Mouse (Mus musculus) kidney, adult 9 months (tissue): ENCODE measurements around the gene Oxt.
"Not testable (repeated sequence)": the region's sequence is repeated elsewhere in the genome, so short reads cannot be mapped to it uniquely, and the experiment has no call there.

Source experiments
- DNase-seq: peaks from one replicate; pipeline ENCODE4 v3.0.0; 2022

The Oxt gene

DNA sequence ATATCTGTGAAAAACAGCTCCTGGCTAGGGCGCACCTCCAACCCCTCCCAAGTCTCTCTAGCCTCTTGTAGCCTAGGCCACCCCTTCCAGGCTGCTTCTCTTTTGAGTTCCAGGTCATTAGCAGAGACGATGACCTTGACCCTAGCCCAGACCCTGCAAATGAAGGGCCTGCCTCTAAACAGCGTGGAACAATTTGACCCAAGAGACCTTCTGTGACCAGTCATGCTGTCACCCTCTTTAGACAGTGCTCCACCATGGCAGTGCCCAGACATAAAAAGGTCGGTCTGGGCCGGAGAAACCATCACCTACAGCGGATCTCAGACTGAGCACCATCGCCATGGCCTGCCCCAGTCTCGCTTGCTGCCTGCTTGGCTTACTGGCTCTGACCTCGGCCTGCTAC, at the start of gene Oxt:
Gene Oxt, plus strand, starts transcription at position 301 of the 400 bp plus-strand sequence.
- no peak for DNase-seq

DNA sequence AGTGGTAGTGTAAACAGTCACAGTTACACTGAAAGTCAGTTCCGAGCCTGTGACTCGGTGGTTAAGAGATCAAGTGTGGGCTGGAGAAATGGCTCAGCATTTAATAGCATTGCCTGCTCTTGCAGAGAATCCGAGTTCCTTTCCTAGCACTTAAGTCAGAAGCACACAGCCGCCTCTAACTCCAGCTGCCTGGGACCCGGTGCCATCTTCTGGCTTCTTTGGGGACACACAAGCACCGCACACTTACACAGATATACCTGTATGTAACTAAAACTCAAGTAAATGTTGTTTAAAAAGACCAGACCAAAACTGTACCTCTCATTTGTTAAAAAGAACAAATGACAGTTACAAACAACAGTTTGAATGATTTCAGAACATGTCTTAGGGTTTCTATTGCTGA, 47.5 kb upstream of the Oxt start:
- no peak for DNase-seq

DNA sequence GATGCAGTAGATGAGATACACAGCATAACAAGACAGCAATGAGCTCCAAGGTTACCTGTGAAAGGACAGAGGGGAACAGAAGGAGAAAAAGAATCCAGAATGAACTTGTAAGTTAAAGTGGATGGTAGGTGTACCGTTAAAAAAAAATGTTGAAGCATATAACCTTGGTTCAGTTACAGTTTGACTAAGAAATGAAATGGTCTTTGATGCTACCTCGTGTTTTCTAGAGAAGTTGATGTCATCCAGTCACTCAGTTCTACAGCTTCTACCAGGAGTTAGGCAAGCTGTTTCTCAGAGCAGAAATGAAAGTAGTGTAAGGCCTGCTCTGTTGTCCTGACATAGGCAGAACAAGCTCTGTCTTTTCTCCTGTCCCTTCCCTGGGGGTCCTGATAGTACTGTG, 46.7 kb upstream of the Oxt start:
- no peak for DNase-seq

DNA sequence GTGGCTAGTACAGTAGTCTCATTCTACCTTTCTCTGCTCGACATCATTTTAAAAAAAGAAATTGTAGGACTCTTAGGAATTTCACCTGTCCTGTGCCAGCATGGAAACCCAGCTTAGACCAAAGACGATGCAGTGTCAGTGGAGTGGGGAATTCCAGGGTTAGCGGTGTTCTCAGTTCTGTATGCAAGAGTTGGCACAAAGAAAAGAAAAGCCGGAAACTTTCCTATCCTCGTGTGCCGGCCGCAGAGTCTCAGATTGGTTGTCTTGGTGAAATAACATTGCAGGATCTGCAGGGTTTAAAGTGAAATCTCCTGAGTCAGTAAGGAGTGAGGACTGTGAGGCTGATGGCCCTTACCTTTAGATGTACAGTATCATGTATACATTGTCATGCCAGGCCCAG, 46.0 kb upstream of the Oxt start:
- DNase-seq: no peak

DNA sequence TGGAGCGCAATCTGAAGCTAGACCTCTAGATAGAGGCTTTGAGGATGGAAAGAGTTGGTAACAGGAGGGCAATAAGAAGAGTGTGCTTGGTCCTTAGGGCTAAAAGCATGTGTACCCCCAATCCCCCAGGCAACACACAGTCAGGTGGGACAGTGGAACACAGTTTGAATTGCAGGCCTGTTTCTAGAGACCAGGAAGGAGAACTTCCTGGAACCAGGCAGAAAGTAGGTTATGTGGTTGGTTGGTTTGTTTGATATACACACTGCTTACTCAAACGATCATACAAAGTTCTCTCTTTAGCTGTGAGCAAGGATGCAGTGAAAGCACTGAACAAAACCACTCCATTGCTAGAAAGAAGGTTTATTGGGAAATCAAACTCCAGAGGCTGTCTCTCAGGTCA, 43.8 kb upstream of the Oxt start:
- DNase-seq: no peak

DNA sequence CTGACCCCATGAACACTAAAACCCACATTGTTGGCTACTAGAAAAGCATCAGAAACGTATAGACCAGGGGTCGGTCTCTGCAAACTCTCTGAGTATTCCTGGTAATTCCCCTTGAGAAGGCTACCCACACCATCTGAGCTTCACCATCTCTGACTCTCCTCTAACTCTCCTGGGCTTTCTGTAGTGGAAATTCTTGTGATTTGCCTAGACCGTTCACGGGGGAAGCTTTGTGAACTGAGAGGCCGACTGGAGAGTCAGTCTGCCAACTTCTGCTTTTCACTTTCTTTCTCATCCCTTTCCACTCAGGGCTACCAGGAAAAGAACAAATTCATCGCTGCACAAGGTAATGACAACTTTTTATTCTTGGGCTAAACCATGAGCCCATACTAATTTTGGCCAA, 41.0 kb upstream of the Oxt start:
- no peak for DNase-seq

DNA sequence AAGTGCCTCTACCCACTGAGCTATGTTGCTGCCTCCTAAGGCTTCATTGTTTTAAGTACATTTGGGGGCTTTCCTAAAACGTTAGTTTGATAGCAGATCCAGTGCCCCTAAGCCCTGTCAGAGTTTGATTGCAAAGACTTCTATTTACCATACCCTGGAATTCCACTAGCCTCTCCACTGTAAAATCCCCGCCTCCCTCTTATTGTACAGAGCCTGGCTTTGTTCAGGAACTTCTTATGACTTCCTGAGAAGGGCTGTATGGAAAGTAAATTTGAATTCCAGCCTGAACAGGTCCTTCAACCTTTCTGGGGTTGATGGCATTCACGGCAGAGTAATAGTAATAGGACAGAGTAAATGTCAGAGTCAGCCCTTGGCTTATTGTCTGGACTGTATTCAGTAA, 39.1 kb upstream of the Oxt start:
- DNase-seq: no peak

DNA sequence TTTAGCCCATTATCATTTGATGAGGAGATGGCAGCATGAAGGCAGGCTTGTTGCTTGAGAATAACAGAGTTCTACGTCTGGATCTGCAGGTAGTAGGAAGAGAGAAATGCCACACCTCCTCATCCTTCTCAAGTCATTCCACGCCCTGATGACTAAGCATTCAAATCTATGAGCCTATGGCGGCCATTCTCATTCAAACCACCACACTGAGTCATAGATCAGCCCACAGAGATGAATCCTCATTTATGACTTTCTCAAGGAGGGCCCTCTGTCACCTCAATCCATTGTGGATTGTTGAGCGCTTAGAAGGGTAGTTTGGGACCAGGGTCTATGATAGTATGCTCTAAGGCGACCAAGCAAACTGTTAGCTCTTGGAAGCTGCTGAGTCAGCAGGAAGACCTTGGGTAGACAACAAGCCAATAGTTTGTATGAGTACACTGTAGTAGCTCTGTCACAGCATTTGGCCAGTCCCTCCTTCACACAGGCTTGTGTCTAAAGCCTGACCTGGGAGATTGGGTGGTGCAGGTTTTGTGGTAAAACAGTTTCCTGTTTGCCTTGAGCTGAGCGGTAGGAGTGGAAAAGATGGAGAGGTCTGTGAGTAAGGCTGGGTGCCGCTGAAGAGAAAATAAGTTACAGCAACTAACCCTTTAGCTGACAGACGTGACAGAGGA, 37.0 kb upstream of the Oxt start:
- no peak for DNase-seq

DNA sequence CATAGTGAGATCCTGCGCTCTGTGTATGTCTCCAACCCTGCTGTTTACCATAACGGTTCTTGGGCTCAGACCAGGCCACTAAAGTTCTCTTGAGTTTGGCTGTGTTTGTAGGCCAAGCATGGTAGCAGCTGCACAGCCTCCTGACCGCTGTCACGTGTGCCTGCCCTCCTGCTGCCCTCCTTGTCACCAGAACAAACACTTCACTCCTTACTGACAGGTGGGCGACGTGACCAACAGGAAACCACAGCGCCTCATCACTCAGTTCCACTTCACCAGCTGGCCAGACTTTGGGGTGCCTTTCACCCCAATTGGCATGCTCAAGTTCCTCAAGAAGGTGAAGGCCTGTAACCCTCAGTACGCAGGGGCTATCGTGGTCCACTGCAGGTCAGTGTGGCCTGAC, 35.7 kb upstream of the Oxt start:
- no peak for DNase-seq

DNA sequence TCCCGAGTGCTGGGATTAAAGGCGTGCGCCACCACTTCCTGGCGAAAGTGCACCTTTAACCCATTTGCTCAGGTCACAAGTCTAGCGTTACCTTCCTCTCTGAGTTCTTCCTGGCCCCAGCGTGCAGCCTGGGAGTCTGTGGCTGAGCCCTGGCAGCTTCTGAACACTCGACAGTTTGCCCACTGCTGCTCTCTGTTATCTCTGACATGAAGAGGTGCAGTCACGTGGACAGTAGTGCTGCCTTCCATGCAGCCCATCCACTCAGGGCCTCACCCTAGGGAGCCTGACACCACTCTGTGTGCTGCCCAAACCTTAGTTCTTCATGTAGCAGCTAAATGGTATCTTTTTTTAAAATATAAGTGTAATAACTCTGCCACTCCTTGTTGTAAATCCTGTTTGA, 29.0 kb upstream of the Oxt start:
- no peak for DNase-seq

DNA sequence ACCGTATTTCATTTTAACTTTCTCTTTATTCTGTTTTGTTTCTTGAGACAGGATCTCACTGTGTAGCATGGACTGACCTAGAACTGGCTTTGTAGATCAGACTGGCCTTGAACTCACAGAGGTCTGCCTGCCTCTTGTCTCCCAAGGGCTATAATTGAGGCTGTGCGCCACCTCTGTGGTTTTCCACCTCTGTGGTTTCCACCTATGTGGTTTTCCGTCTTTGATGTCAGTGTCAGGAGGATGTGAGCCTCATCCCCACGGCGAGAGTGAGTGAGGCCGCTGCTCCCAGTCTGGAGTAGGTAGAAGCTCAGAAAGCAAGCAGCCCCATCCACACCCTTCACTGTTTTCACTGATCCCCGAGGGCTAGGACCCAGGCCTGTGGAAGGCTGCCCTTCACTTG, 21.1 kb upstream of the Oxt start:
- DNase-seq: no peak

DNA sequence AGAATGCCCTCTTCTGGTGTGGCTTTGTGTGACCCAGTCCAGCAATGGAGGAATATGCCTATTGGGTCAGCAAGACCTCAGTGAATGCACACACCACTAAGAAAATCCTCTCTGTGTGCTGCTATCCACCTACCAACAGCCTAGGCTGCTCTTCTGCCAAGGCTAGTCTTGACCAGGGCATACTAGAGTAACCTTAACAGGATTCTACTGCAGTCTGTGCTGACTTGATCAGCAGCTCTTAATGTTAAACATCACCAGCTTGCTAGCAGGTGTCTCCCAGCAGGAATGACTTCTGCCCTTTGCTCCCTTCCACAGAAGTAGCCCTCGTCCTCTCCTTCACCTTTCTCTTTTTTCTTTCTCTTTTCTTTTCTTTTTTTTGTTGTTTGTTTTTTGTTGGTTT, 19.7 kb upstream of the Oxt start:
- DNase-seq: peak; percentile 58

DNA sequence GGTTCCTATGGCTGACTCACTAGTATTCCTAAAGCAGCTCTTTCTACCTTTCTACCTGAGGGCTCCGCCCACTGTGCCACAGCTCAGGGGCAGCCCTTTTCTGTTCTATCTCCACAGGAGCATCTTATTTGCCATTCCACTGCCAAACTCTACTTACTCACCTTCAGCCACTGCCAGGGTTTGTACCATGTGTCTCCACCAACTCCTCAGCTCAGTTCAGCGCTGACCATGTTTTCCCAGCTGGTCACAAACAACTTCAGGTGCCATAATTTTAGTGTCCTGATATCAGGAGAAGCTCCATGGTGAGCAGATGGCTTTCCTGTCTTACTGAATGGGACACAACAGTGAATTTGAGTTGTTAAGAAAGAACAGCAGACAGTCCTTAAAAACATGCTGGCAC, 18.5 kb upstream of the Oxt start:
- no peak for DNase-seq

DNA sequence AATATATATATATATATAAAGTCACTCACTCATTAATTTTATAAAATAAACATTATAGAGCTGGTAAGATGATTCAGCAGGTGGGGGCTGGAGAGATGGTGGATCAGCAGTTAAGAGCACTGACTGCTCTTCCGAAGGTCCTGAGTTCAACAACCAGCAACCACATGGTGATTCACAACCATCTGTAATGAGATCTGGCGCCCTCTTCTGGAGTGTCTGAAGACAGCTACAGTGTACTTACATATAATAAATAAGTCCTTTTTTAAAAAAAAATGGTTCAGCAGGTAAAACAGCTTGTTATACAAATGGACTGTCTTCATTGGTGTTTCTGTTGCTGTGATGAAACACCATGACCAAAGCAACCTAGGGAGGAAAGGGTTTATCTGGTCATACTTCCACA, 18.0 kb upstream of the Oxt start:
- DNase-seq: no peak

DNA sequence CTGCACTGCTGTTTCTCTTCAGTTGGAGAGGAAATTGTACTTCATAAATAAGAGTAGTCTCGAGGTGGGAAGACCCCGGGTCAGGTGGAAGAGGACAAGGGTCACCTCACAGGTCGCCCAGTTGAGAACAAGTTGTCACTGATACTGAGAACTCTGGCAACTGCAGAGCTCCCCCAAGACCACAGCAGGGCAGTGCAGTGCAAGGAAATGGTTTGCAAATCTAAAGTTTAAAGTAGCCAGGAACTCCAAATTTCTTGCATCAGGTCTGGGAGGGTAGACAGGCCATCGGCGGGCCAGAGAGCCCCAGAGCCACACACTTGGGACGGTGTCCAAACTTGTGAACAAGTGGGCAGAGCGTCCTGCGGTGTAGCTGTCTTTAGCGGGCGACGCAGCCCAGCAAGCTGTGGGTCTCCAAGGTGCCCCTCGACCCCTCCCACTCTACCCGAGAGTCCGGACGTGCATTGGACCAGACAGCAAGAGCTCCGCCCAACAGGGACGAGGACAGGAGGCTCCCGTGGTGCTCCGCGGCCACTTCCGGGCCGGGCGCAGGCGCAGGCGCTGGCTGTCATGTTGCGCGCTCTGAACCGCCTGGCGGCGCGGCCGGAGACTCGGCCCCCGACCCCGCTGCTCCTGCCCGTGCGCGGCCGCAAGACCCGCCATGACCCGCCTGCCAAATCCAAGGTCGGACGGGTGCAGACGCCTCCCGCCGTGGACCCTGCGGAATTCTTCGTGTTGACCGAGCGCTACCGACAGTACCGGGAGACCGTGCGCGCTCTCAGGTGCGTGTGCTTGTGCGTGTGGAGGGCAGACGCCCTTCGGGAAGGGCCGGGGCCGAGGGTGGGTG, 12.5 kb upstream of the Oxt start, which contains the start of gene Mrps26:
Gene Mrps26, plus strand, starts transcription at position 531 of the 844 bp plus-strand sequence.
- DNase-seq: peak; percentile 95

DNA sequence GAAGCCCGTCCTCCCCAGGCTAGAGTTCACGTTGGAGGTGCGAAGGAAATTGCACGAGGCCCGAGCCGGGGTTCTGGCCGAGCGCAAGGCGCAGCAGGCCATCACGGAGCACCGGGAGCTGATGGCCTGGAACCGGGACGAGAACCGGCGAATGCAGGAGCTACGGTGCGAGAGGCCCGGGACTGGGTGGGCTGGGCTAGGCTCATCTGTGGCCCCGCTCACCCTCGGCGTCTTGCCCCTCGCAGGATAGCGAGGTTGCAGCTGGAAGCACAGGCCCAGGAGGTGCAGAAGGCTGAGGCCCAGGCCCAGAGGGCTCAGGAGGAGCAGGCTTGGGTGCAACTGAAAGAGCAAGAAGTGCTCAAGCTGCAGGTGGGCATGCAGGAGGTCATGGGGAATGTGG, 11.9 kb upstream of the Oxt start:
- DNase-seq: no peak

DNA sequence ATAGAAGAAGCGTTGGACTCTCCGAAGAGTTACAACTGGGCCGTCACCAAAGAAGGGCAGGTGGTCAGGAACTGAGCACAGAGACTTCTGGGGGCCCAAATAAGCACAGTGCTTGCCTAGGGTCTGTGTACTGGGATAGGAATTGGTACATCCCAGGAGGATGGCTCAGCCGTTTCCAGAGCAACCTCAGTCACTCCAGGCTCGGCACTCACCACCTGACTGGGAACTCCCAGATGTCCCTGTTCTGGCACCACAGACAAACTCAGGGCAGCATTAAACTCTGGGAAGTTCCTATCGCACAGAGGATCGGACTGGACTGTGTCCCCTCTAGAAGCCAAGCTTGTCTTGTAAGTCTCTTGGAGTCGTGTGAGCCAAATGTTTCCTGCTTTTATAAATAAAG, 11.0 kb upstream of the Oxt start:
- DNase-seq: no peak

DNA sequence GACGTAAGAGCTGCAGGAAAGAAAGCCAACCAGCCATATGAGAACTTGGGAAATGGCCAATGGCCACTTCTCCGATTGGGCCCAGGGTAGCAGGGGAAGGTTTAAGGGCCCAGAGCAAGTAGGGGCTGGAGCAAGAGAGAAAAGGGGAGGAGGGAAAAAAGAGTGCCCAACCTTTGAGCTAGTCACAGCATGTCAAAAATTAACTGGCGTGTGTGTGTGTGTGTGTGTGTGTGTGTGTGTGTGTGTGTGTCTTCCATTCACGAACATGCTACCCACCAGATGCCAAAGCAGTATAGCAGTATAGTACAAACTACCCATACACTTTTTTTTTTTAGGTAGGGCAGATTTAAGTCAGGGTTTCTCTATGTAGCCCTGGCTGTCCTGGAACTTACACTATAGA, 7.1 kb upstream of the Oxt start:
- peak; percentile 62 for DNase-seq

DNA sequence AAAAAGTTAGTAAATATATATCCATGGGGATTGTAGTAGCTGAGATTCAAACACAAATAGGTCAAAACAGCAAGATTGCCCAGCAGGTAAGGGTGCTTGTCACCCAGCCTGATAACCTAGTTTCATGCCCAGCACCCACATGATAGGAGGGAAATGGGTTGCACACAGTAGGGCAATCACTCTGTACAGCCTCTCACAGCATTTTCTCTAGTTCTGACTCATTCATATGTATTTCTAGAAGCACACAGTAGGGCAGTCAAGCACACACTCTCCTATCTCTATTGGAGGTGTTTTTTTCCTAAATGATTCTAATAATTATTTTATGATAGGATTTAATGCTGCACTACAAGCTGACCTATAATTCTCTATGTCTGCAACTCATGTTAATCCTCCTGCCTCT, 6.0 kb upstream of the Oxt start:
- no peak for DNase-seq

DNA sequence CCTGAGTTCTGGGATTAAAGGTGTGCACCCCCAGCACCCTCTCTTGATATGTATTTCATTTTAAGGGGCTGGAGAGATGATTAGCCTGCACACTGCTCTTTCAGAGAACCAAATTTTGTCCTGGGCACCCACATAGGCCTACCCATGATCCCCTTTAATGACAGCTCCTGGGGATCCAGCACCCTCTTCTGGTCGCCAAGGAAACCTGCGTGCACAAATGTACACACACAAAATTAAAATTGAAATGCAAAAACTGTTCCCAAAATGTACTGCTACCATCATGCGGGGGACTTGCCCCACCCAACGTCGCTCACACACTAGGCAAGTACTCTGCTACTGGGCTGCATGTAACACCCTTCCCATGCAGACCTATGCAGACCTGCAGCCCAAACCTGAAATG, 1.0 kb upstream of the Oxt start:
- no peak for DNase-seq

DNA sequence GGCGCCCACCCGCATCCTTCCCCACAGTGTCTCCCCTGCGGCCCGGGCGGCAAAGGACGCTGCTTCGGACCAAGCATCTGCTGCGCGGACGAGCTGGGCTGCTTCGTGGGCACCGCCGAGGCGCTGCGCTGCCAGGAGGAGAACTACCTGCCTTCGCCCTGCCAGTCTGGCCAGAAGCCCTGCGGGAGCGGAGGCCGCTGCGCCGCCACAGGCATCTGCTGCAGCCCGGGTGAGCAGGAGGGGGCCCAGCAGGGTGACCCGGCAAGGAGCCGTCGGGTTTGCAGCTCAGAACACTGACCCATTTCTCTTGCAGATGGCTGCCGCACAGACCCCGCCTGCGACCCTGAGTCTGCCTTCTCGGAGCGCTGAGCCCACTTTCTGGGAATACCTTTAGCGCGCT, 591 bp downstream of the Oxt start:
- not testable (repeated sequence) for DNase-seq

DNA sequence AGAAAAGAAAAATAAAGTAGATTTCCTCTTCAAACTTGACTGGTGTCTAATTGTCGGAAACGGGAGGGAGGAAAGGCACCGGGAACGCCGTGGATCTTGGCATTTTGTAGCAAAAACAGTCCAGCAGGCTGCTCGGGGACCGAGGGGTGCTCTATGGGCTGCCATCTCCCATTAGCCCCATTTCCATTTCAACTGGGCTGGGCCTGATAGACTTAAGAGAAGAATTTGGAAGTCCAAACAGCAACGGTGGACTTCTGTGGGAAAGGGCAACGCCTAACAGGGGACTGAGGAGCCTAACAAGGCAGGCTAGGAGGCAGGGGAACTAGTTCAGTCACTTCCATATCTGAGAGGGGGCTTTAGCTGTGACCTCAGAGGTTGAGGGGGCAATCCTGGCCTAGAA, 1.0 kb downstream of the Oxt start:
- DNase-seq: no peak

DNA sequence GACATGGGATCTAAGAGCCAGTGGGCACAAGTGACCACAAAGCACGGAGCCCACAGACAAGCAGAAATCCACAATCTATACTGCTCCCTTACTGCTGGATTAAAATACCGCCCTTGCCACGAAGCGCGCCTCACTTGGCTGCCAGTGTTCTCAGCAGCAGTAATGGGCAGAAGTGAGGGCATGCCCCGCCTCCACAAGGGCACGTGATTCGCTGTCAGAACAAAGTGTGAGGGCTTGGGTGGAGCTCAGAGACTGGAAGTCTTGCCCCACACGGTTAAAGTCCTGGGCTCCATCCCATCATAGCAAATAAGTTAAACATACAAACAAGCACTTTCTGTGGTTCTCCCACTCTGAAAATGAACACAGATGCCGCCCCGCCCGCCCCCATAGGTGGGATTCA, 1.7 kb downstream of the Oxt start:
- peak; percentile 89 for DNase-seq

DNA sequence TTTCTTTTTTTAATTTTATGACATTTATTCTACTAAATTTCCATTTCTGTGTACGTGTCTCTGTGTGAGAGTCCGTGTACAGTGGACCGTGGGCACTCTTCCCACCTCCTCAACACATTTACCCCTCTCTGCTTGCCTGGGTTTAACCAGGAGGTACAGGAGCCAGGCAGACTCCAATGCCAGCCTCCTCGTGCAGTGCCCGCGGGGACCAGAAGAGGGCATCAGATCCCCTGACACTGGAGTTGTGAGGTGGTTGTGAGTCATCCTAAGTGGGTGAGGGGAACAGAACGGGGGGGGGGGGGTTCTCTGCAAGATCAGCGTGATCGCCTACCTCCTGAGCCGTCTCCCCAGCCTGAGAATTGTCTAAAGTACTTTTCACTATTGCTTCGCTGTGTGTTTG, 2.2 kb downstream of the Oxt start:
- DNase-seq: peak; percentile 67

DNA sequence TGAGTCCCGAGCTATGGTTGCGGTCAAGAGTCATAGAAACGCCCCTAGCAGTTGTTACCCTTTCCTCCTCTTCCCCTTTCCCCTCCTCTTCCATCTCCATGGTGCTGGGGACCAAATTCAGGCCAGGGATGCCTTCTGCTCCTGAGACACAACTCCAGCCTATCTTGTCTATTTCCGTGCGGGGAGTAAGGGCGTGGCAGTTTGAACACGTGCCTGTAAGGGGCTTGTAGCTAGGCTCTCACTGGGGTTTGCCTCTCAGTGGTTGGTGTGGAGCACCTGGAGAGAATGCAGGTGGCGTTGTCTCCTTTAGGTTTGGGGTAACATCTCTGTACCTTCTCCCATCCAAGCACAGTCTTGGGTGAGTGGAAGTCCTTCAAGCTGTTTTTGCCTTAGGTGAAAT, 3.8 kb downstream of the Oxt start:
- DNase-seq: no peak
